Mouse (Mus musculus) heart, embryonic 16.5 days (tissue): ENCODE measurements around the gene Ssbp2. TPM values are rescaled to one million over a fixed set of nuclear protein-coding genes. Genes with fewer than 3 reads are reported as not detected.
A peak's percentile ranks its signal among the peaks of the same experiment; 100 is the strongest.

Source experiments
- ATAC-seq: fragments of 200-750 bp; cut with Nextera tagmentation; replicated peaks from 2 replicates; pipeline ENCODE4 v1.8.0; 2017; ENCODE audit warnings: moderate number of reproducible peaks; ENCODE audit not compliant: insufficient read depth, low FRiP score; ENCODE audit errors: extremely low read depth
- H3K27ac ChIP-seq: fragments of 300-500 bp; sonication (generic); 2 replicates; pipeline ENCODE4 v1.5.1; 2014; ENCODE audit warnings: mild to moderate bottlenecking, low read length, control low read depth, moderate library complexity
- H3K27me3 ChIP-seq: fragments of 300-500 bp; sonication (generic); 2 replicates; pipeline ENCODE4 v1.6.1; 2014; ENCODE audit warnings: low read length, mixed read lengths; ENCODE audit not compliant: control insufficient read depth, insufficient read depth
- H3K36me3 ChIP-seq: fragments of 300-500 bp; sonication (generic); 2 replicates; pipeline ENCODE4 v1.6.1; 2014; ENCODE audit not compliant: control insufficient read depth, insufficient read depth
- H3K4me1 ChIP-seq: fragments of 300-500 bp; sonication (generic); 2 replicates; pipeline ENCODE4 v1.6.1; 2014; ENCODE audit warnings: low read length, mixed read lengths; ENCODE audit not compliant: control insufficient read depth, insufficient read depth
- H3K4me2 ChIP-seq: fragments of 300-500 bp; sonication (generic); 2 replicates; pipeline ENCODE4 v1.6.1; 2014; ENCODE audit warnings: low read depth, mild to moderate bottlenecking, control low read depth, low read length
- H3K4me3 ChIP-seq: fragments of 300-500 bp; sonication (generic); 2 replicates; pipeline ENCODE4 v1.5.1; 2014; ENCODE audit warnings: mild to moderate bottlenecking, control low read depth, low read length
- H3K9ac ChIP-seq: fragments of 300-500 bp; sonication (generic); 2 replicates; pipeline ENCODE4 v1.6.1; 2014; ENCODE audit warnings: low read length, control low read depth
- H3K9me3 ChIP-seq: fragments of 300-500 bp; sonication (generic); replicated peaks from 2 replicates; pipeline ENCODE4 v1.6.1; 2016; ENCODE audit warnings: low read length; ENCODE audit not compliant: control insufficient read depth
- WGBS: fragments of 180-500 bp; shearing (Covaris S2); extraction: QIAGEN DNeasy Blood & Tissue Kit; methylation state at CpG from one replicate; pipeline ENCODE4 v1.1.7; 2014; 5-methylcytosine and 5-hydroxymethylcytosine counted together
- polyA plus RNA-seq: library from polyadenylated mRNA; unstranded; fragments of >200 nt; fragmentation: Nextera tagmentation; extraction: Ambion mirVana; gene quantifications from 2 replicates; pipeline ENCODE4 v1.2.1, GENCODE M21; 2015

The Ssbp2 gene
- polyA plus RNA-seq, 1 experiment from 2014 or later, result 111 TPM

- Histone ChIP-seq H3K4me1 (no peaks in the 10 kb centered on the region), H3K4me2 (no peak overlapping the region), H3K4me3 (no peak overlapping the region), H3K27me3 (no peaks in the 10 kb centered on the region), H3K36me3 (no peaks in the 10 kb centered on the region), H3K9me3 (no peaks in the 10 kb centered on the region), H3K9ac (no peak overlapping the region), H3K27ac (no peak overlapping the region)
- no peak for ATAC-seq
- 66% methylated on average over 3 of the region's 3 CpGs for WGBS
These were observed 265.0 kb downstream of the Ssbp2 start for GRCm38 (mm10) chr13:91725130-91725529.

GRCm38 (mm10) chr13:91727899-91728298, 267.8 kb downstream of the Ssbp2 start:
- no peak overlapping the region for H3K27ac ChIP-seq
- no peaks in the 10 kb centered on the region for H3K9me3 ChIP-seq

GRCm38 (mm10) chr13:91737191-91737590, 277.1 kb downstream of the Ssbp2 start:
- H3K9me3 ChIP-seq, result no peaks in the 10 kb centered on the region
- H3K4me3 ChIP-seq, result no peak overlapping the region
- 81% methylated on average over 1 of the region's 1 CpGs for WGBS
- no peak overlapping the region for H3K4me2 ChIP-seq
- ATAC-seq, result no peak
- no peak overlapping the region for H3K27ac ChIP-seq
- H3K36me3 ChIP-seq, result no peaks in the 10 kb centered on the region
- no peak overlapping the region for H3K9ac ChIP-seq
- no peaks in the 10 kb centered on the region for H3K4me1 ChIP-seq
- no peaks in the 10 kb centered on the region; the same call in none of the 2 replicates for H3K27me3 ChIP-seq

More at GRCm38 (mm10) chr13:91727899-91728298, 267.8 kb downstream of the Ssbp2 start:
- Histone ChIP-seq H3K4me1 (no peaks in the 10 kb centered on the region), H3K36me3 (no peaks in the 10 kb centered on the region), H3K4me2 (no peak overlapping the region), H3K9ac (no peak overlapping the region), H3K27me3 (no peaks in the 10 kb centered on the region), H3K4me3 (no peak overlapping the region)
- no peak for ATAC-seq

- 67% methylated on average over 6 of the region's 6 CpGs for WGBS
- Histone ChIP-seq H3K9ac (no peak overlapping the region; the same call in 1 of the 2 replicates), H3K27ac (no peak overlapping the region), H3K4me1 (no peaks in the 10 kb centered on the region), H3K4me2 (peak overlapping the region; percentile 90), H3K4me3 (peak overlapping the region; percentile 55), H3K27me3 (no peaks in the 10 kb centered on the region; the same call in none of the 2 replicates), H3K36me3 (no peaks in the 10 kb centered on the region), H3K9me3 (no peaks in the 10 kb centered on the region)
- ATAC-seq, result no peak
These were observed 280.8 kb downstream of the Ssbp2 start for GRCm38 (mm10) chr13:91740851-91741250.

- 8% methylated on average over 45 of the region's 45 CpGs for WGBS
These were observed 281.4 kb downstream of the Ssbp2 start, which contains the start of gene Acot12 for GRCm38 (mm10) chr13:91741280-91742047. Gene Acot12 (plus strand): TSS chr13:91741512.

GRCm38 (mm10) chr13:91743180-91743579, 283.1 kb downstream of the Ssbp2 start:
- 91% methylated on average over 3 of the region's 3 CpGs for WGBS

More at GRCm38 (mm10) chr13:91741280-91742047, 281.4 kb downstream of the Ssbp2 start, which contains the start of gene Acot12:
- no peak; the same call in 1 of the 2 replicates for ATAC-seq
- no peak within 1 kb of the TSS for H3K27ac ChIP-seq
- H3K9me3 ChIP-seq, result no peaks in the 10 kb centered on the region
- peak within 1 kb of the TSS; percentile 63 for H3K9ac ChIP-seq
- no peaks in the 10 kb centered on the region for H3K4me1 ChIP-seq
- no peaks in the 10 kb centered on the region for H3K36me3 ChIP-seq
- H3K27me3 ChIP-seq, result no peaks in the 10 kb centered on the region; the same call in none of the 2 replicates
- peak within 1 kb of the TSS; percentile 55 for H3K4me3 ChIP-seq
- H3K4me2 ChIP-seq, result peak within 1 kb of the TSS; percentile 90

GRCm38 (mm10) chr13:91746470-91746869, 286.4 kb downstream of the Ssbp2 start:
- H3K36me3 ChIP-seq, result no peaks in the 10 kb centered on the region
- no peaks in the 10 kb centered on the region for H3K4me1 ChIP-seq
- H3K9me3 ChIP-seq, result no peaks in the 10 kb centered on the region
- no peak overlapping the region for H3K27ac ChIP-seq
- no peak overlapping the region for H3K9ac ChIP-seq
- H3K4me2 ChIP-seq, result no peak overlapping the region
- no peaks in the 10 kb centered on the region; the same call in 1 of the 2 replicates for H3K27me3 ChIP-seq
- ATAC-seq, result no peak
- WGBS, result 74% methylated on average over 5 of the region's 5 CpGs
- no peak overlapping the region for H3K4me3 ChIP-seq

More at GRCm38 (mm10) chr13:91743180-91743579, 283.1 kb downstream of the Ssbp2 start:
- no peak overlapping the region for H3K9ac ChIP-seq
- H3K27ac ChIP-seq, result no peak overlapping the region
- no peak for ATAC-seq
- no peaks in the 10 kb centered on the region for H3K9me3 ChIP-seq
- H3K4me1 ChIP-seq, result no peaks in the 10 kb centered on the region
- no peak overlapping the region for H3K4me3 ChIP-seq
- no peak overlapping the region for H3K4me2 ChIP-seq
- no peaks in the 10 kb centered on the region for H3K36me3 ChIP-seq
- H3K27me3 ChIP-seq, result no peaks in the 10 kb centered on the region; the same call in none of the 2 replicates

GRCm38 (mm10) chr13:91748401-91748800, 288.3 kb downstream of the Ssbp2 start:
- H3K4me2 ChIP-seq, result no peak overlapping the region
- H3K4me3 ChIP-seq, result no peak overlapping the region
- WGBS, result 82% methylated on average over 2 of the region's 2 CpGs
- no peaks in the 10 kb centered on the region for H3K9me3 ChIP-seq
- H3K27ac ChIP-seq, result no peak overlapping the region
- no peak for ATAC-seq
- H3K27me3 ChIP-seq, result no peaks in the 10 kb centered on the region
- no peaks in the 10 kb centered on the region for H3K4me1 ChIP-seq
- no peaks in the 10 kb centered on the region for H3K36me3 ChIP-seq
- H3K9ac ChIP-seq, result no peak overlapping the region

GRCm38 (mm10) chr13:91749981-91750380, 289.9 kb downstream of the Ssbp2 start:
- WGBS, result 65% methylated on average over 4 of the region's 4 CpGs
- H3K9me3 ChIP-seq, result no peaks in the 10 kb centered on the region
- ATAC-seq, result no peak

More at GRCm38 (mm10) chr13:91749981-91750380, 289.9 kb downstream of the Ssbp2 start:
- no peak overlapping the region for H3K4me3 ChIP-seq
- H3K27ac ChIP-seq, result no peak overlapping the region
- H3K4me2 ChIP-seq, result no peak overlapping the region
- H3K36me3 ChIP-seq, result no peaks in the 10 kb centered on the region
- H3K4me1 ChIP-seq, result no peaks in the 10 kb centered on the region
- no peaks in the 10 kb centered on the region for H3K27me3 ChIP-seq
- no peak overlapping the region for H3K9ac ChIP-seq
